Mouse (Mus musculus): Measurements from ENCODE around the gene Pnkd.

- no peak for TF ChIP-seq EP300 (IDR thresholded peaks at IDR 0.05; ENCODE audit: low read depth)
- no peak for TF ChIP-seq CTCF (IDR thresholded peaks at IDR 0.05; ENCODE audit: low read depth)
Measured at GRCm38 (mm10) chr1:74283686-74284463, 855 bp upstream of the Pnkd start.
